Mouse (Mus musculus) heart, embryonic 14.5 days (tissue): ENCODE measurements around the gene Gosr1. TPM values are rescaled to one million over a fixed set of nuclear protein-coding genes. Genes with fewer than 3 reads are reported as not detected.
"Not testable (repeated sequence)": the region's sequence is repeated elsewhere in the genome, so short reads cannot be mapped to it uniquely, and the experiment has no call there.

Source experiments
- ATAC-seq: fragments of 200-750 bp; cut with Nextera tagmentation; 2 replicates; pipeline ENCODE4 v1.8.0; 2017; ENCODE audit warnings: low read depth, moderate TSS enrichment; ENCODE audit not compliant: insufficient number of reproducible peaks, insufficient read depth, low FRiP score
- H3K27ac ChIP-seq, 2 experiments: fragments of 200-500 bp in 1 of 2; fragments of 300-500 bp in 1 of 2; sonication (generic) in 1 of 2; replicated peaks in 1 of 2; 2 replicates each; pipeline ENCODE4 v1.5.1; 2012 to 2014; ENCODE audit warnings: low read depth in 2 of 2, low read length in 2 of 2, control low read depth in 1 of 2, mild to moderate bottlenecking in 1 of 2, mixed read lengths in 1 of 2; ENCODE audit not compliant: control insufficient read depth in 1 of 2, insufficient read depth in 1 of 2
- H3K27me3 ChIP-seq: fragments of 300-500 bp; sonication (generic); 2 replicates; pipeline ENCODE4 v1.6.1; 2014; ENCODE audit warnings: mild to moderate bottlenecking, low read length, control low read depth; ENCODE audit not compliant: control insufficient read depth, insufficient read depth
- H3K36me3 ChIP-seq: fragments of 300-500 bp; sonication (generic); 2 replicates; pipeline ENCODE4 v1.6.1; 2014; ENCODE audit warnings: mild to moderate bottlenecking, control low read depth, low read length, mixed read lengths; ENCODE audit not compliant: control insufficient read depth, insufficient read depth
- H3K4me1 ChIP-seq, 2 experiments: fragments of 200-500 bp in 1 of 2; fragments of 300-500 bp in 1 of 2; sonication (generic) in 1 of 2; 2 replicates each; pipeline ENCODE4 v1.6.1; 2012 to 2014; ENCODE audit warnings: low read length in 2 of 2, control low read depth in 1 of 2, mixed read lengths in 1 of 2; ENCODE audit not compliant: control insufficient read depth in 2 of 2, insufficient read depth in 2 of 2
- H3K4me2 ChIP-seq: fragments of 300-500 bp; sonication (generic); 2 replicates; pipeline ENCODE4 v1.6.1; 2014; ENCODE audit warnings: mild to moderate bottlenecking, low read length
- H3K4me3 ChIP-seq, 2 experiments: fragments of 200-500 bp in 1 of 2; fragments of 300-500 bp in 1 of 2; sonication (generic) in 1 of 2; 2 replicates each; pipeline ENCODE4 v1.5.1; 2012 to 2014; ENCODE audit warnings: low read length in 2 of 2, mild to moderate bottlenecking in 2 of 2, control low read depth in 1 of 2, low read depth in 1 of 2, moderate library complexity in 1 of 2; ENCODE audit not compliant: control insufficient read depth in 1 of 2, insufficient read depth in 1 of 2
- H3K9ac ChIP-seq: fragments of 300-500 bp; sonication (generic); 2 replicates; pipeline ENCODE4 v1.6.1; 2014; ENCODE audit warnings: mild to moderate bottlenecking, low read length
- H3K9me3 ChIP-seq: fragments of 300-500 bp; sonication (generic); 2 replicates; pipeline ENCODE4 v1.6.1; 2016; ENCODE audit warnings: low read length, control low read depth; ENCODE audit not compliant: control insufficient read depth
- WGBS: fragments of 180-500 bp; shearing (Covaris S2); extraction: QIAGEN DNeasy Blood & Tissue Kit; methylation state at CpG from one replicate; pipeline ENCODE4 v1.1.7; 2014; 5-methylcytosine and 5-hydroxymethylcytosine counted together
- polyA plus RNA-seq: library from polyadenylated mRNA; unstranded; fragments of >200 nt; fragmentation: Nextera tagmentation; extraction: Ambion mirVana; gene quantifications from 2 replicates; pipeline ENCODE4 v1.2.1, GENCODE M21; 2014

The Gosr1 gene
- polyA plus RNA-seq, 1 experiment from 2014 or later: 20.3 TPM

DNA sequence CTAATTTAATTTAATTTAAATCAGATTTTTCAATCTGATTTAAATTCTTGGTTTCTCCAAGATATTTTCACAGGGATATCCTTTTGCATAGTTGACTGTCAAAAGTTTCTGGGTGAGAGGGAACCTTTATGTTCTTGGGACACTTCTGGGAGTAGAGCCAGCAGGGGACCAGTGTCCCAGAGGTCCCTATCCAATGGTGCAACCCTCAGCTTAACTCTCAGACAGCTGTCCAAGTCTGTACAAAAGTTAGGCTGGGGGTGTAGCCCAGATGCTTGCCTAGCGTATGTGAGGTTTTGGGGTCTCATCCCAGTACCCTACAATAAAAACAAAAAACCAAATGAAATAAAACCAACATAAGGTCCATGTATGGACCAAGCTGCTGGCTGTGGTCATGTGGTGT lies 55.3 kb downstream of the Gosr1 start:
- H3K4me2 ChIP-seq: no peak overlapping the region
- H3K36me3 ChIP-seq: no peaks in the 10 kb centered on the region
- 89% methylated on average over 1 of the region's 1 CpGs for WGBS
- H3K9ac ChIP-seq: no peak overlapping the region
- ATAC-seq: no peak
- H3K4me3 ChIP-seq: no peak overlapping the region
- H3K27me3 ChIP-seq: no peaks in the 10 kb centered on the region
- no peak overlapping the region for H3K27ac ChIP-seq
- H3K4me1 ChIP-seq: peaks cover 0 to 4% of the 10 kb centered on the region in 2 experiments; a peak in 1 of 4 replicates
- H3K9me3 ChIP-seq: 0 out of 2 replicates have a peak, but pooled peaks cover 3% of the 10 kb centered on the region

GRCm38 (mm10) chr11:76707656-76708055 lies 55.7 kb downstream of the Gosr1 start:
- H3K4me3 ChIP-seq: no peak overlapping the region
- no peak overlapping the region for H3K4me2 ChIP-seq
- H3K27me3 ChIP-seq: no peaks in the 10 kb centered on the region
- WGBS: 73% methylated on average over 3 of the region's 3 CpGs
- no peak for ATAC-seq
- H3K9ac ChIP-seq: no peak overlapping the region
- H3K36me3 ChIP-seq: no peaks in the 10 kb centered on the region
- no peak overlapping the region for H3K27ac ChIP-seq
- H3K4me1 ChIP-seq: peaks cover 0 to 4% of the 10 kb centered on the region in 2 experiments; a peak in 1 of 4 replicates
- H3K9me3 ChIP-seq: 0 out of 2 replicates have a peak, but pooled peaks cover 3% of the 10 kb centered on the region

DNA sequence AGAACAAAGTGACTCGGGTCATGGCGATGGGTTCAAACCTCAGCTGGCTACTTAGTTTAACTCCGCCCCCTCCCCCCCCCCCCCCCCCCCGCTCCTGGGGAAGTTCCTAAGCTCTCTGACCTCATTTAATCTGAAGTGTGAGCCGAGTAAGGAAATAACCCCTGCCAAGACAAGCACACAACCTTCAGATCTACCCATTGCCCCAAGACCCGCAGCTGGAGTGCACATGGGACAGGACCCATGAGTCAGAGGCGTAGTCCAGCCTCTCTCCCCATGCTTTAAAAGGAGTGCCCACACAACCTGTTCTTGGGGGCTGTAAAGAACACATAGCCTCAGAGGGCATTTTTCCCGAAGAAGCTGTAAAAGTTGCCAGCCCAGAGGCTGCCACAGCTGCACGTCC lies 63.8 kb downstream of the Gosr1 start:
- peaks cover 0 to 9% of the 10 kb centered on the region in 2 experiments; a peak in 2 of 4 replicates for H3K4me1 ChIP-seq
- ATAC-seq: no peak
- no peaks in the 10 kb centered on the region for H3K9me3 ChIP-seq
- H3K9ac ChIP-seq: no peak overlapping the region
- H3K36me3 ChIP-seq: no peaks in the 10 kb centered on the region
- no peaks in the 10 kb centered on the region for H3K27me3 ChIP-seq
- H3K4me3 ChIP-seq: no peak overlapping the region
- WGBS: 43% methylated on average over 8 of the region's 9 CpGs
- H3K27ac ChIP-seq: no peak overlapping the region
- H3K4me2 ChIP-seq: peak overlapping the region; percentile 51

GRCm38 (mm10) chr11:76695810-76696209 lies 67.6 kb downstream of the Gosr1 start:
- Histone ChIP-seq H3K9me3 (no peaks in the 10 kb centered on the region), H3K4me3 (no peak overlapping the region), H3K27ac (no peak overlapping the region), H3K4me2 (0 out of 2 replicates have a peak overlapping the region, but pooled peaks have one; percentile 11), H3K36me3 (no peaks in the 10 kb centered on the region), H3K27me3 (no peaks in the 10 kb centered on the region), H3K9ac (no peak overlapping the region), H3K4me1 (peaks cover 0 to 9% of the 10 kb centered on the region in 2 experiments; a peak in 2 of 4 replicates)
- 68% methylated on average over 6 of the region's 6 CpGs for WGBS
- ATAC-seq: no peak

DNA sequence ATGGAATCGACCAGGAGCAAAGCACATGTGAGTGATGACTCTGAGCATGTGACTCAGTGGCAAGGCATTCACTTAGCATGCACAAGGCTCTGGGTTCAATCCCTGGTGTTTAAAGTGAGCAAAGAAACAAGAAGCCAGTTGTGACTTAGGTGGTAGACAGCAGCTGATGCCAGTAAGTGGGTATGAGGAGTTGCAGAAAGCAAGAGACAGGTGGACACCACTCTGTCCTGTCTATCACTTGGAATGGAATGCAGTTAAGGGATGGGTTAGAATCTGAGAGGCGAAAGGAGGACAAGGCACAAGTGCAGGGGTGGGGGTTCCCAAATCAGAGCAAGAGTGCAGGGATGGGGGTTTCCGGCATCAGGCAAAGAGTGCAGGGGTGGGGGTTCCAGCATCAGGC lies 71.3 kb downstream of the Gosr1 start:
- no peak for ATAC-seq
- WGBS: 77% methylated on average over 3 of the region's 3 CpGs

DNA sequence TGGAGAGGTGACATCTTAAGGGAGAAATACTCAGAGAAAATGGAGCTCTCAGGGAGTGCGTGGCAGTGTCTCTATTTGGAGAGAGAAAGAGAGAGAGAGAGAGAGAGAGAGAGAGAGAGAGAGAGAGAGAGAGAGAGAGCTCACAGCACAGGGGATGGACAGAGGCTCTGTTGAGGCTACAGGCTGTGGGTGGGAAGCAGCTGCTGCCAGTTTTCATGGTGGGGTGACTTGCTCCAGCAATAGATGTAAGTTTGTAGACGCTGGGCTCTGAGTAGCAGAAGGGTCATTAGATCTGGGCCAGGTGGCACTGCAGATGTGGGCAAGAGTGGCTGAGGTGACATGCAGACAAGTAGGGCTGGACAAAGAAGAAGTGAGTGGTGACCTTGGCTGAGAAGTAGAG lies 77.8 kb downstream of the Gosr1 start:
- H3K27me3 ChIP-seq: peaks cover 8% of the 10 kb centered on the region; the same call in 1 of the 2 replicates
- H3K4me2 ChIP-seq: no peak overlapping the region
- 66% methylated on average over 2 of the region's 2 CpGs for WGBS
- H3K36me3 ChIP-seq: no peaks in the 10 kb centered on the region
- no peak overlapping the region for H3K9ac ChIP-seq
- no peak overlapping the region for H3K4me3 ChIP-seq
- no peaks in the 10 kb centered on the region for H3K9me3 ChIP-seq
- ATAC-seq: no peak
- H3K27ac ChIP-seq: no peak overlapping the region
- no peaks in the 10 kb centered on the region for H3K4me1 ChIP-seq

More for the DNA sequence above, 71.3 kb downstream of the Gosr1 start:
- Histone ChIP-seq H3K27ac (no peak overlapping the region), H3K27me3 (no peaks in the 10 kb centered on the region), H3K36me3 (no peaks in the 10 kb centered on the region), H3K9ac (no peak overlapping the region), H3K4me2 (no peak overlapping the region), H3K9me3 (no peaks in the 10 kb centered on the region), H3K4me1 (no peaks in the 10 kb centered on the region), H3K4me3 (no peak overlapping the region)

DNA sequence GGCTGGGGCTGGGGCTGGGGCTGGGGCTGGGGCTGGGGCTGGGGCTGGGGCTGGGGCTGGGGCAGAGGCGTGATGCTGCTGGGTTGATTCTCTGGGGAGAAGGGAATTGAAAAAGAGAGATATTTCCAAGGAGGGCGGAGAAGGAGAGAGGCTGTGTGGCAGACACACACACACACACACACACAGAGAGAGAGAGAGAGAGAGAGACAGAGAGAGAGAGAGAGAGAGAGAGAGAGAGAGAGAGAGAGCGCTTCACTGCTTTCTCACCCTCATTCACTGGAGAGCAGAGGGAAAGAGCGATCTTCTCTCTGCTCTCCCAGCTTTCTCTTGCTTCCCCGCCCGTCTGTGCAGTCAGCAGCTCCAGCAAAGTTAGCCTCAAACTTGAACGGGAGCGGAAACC lies 83.9 kb downstream of the Gosr1 start, which contains the start of gene Trarg1:
Gene Trarg1 (plus strand): TSS at position 301 of the 400 bp plus-strand sequence.
- 38% methylated on average over 8 of the region's 8 CpGs for WGBS
- ATAC-seq, H3K9ac ChIP-seq: not testable (repeated sequence)

More for the DNA sequence above, 83.9 kb downstream of the Gosr1 start, which contains the start of gene Trarg1:
- not testable (repeated sequence) for H3K9me3 ChIP-seq, H3K27ac ChIP-seq, H3K4me2 ChIP-seq, H3K4me1 ChIP-seq, H3K36me3 ChIP-seq, H3K4me3 ChIP-seq
- H3K27me3 ChIP-seq: peaks cover 39% of the 10 kb centered on the region
